Mouse (Mus musculus): ENCODE data around the gene Igfbpl1. TPM values are rescaled to one million over a fixed set of nuclear protein-coding genes. Genes with fewer than 3 reads are reported as not detected.

Gene Igfbpl1
- total RNA-seq, 2 experiments from 2014 or later, result 12.5 to 14.5 TPM

DNA sequence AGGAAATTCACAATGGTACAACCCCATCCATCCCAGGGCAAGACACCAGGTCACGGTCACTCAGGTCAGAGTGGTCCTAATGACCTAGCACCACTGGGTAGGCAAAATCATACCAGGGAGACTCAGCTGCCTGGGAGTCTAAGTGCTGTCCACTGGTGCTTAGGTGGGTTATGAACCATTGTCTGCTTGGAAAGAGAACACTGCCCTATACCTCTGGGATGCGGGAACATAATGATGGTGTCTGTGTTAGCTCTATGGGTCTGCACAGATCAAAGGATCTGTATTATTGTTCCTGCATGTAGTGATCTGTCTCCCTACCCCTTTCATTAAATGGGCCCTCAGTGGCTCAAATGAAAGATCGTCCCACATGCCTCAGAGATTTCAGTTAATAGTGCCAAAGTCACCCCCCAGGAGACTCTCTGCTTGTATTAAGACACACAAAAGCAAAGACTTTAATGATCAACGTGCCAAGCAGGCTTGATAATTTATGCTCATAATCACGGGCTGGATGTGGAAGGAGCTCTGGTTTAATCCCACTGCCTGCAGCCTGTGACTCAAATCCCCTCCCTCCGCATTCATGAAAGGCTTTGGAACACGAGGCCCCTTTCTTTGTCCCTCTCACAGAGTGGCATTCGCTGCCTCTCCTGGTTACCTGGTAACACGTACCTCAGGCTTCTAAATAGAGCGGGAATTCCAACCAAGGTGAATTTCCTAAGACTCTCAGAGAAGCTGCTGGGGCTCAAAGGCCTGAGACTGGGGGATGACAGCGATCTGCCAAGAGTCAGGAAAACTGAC lies 3.7 kb downstream of the Igfbpl1 start:
- DNase-seq (ENCODE audit: extremely low spot score in 1 of 2, low spot score in 1 of 2), result no peak

DNA sequence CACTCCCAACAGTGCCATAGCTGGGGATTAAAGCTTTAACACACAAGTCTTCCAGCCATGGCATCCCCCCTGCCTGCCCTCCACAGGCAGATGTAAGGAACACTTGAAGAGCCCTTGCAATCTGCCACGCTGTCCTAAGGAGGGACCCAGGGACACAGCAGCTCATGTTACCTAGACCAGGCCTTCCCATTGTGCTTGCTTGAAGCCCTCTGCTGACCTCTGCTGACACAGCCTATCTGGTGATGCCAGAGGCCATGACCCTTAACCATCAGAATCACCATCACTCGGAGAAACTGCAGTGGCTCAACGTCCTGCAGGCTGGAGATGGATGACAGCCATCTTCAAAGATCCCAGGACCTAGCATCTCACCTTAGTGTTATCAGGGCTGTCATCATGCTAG lies 4.7 kb downstream of the Igfbpl1 start:
- no peak for DNase-seq (ENCODE audit: extremely low spot score in 1 of 2, low spot score in 1 of 2)

DNA sequence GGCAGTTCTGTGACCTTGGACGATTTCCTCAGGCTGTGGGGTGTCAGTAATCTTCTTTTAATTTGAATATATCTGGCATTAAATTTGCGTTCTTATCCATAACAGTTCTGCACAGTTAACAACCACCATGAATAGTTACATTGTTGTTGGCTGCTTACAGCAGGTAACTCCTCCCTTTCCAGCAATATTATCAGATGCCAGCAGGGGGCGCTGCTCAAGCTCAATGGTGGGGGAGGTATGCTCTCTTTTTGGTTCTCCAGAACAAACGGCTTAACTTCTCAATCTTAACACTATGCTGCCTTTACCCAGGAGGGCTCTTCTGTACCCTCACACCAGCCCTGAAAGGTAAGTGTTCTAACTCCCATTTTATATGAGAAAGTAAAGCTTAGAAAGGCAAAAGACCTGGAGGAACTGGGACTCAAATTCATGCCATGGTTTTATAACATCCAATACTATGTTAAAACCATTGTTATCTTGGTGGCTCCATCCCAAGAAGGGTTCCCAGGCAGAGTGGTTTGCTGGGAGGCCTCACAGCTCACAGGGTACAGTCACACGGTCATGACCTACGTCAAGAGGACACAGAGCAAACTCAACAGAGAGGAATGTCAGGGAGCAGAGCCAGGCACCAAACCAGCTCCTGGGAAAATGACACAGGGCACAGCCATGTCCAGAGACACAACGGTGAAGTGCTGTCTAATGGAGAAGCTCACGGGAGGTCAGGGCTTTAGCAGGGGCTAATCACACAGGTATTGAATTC lies 6.5 kb downstream of the Igfbpl1 start:
- DNase-seq (ENCODE audit: extremely low spot score in 1 of 2, low spot score in 1 of 2), result peak; percentile 73 to 89

DNA sequence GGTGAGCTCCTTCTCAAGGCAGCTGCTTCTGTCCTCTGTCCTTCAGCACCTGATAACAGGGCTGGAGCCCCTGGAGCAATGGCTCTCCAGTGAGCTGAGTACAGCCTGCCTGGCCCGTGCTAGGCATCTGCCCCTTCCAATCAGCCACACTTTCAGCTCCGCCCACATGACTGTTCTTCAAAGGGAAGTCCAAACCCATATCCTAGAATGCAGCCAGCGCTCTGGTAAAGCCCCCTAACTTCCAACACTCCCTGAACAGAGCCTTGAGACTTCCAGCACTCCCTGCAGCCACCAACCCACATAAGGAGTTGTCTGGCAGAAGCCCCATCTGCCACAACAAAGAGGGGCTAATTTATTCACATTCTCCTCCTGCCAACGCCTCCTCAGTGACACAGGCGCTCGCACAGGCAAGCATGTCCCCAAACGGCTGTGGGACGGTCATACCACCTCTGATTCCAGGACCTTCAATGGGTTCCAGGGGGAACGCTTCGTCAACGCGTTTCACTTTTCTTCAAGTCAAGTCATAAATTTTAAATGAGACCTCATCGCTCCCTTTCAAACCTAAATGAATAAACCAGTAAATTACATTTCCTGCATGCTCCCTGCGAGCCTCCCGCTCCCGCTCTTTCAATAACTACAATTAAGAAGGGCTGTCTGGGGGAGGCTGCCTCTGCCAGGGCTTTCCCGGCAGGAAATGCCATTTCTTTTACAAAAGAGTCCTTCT lies 7.4 kb downstream of the Igfbpl1 start:
- DNase-seq (ENCODE audit: extremely low spot score in 1 of 2, low spot score in 1 of 2), result no peak

DNA sequence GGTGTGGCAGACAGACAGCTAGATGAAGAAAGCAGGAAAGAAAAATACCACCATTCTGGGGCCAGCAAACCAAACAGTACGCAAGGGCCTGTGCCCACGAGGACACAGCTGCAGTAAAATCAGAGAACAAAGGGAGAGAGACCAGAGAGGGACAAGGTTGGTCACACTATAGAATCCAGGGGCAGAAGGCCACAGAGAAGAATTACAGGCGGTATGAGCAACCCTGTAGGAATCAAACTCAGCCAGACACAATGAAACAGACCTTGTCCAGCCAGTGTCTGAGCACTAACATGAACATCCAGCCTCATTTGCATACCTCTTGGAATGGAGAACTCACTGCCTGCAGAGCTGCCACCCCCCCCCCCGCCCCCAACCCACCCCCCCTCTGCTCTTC lies 7.9 kb downstream of the Igfbpl1 start:
- no peak for DNase-seq (ENCODE audit: extremely low spot score in 1 of 2, low spot score in 1 of 2)

DNA sequence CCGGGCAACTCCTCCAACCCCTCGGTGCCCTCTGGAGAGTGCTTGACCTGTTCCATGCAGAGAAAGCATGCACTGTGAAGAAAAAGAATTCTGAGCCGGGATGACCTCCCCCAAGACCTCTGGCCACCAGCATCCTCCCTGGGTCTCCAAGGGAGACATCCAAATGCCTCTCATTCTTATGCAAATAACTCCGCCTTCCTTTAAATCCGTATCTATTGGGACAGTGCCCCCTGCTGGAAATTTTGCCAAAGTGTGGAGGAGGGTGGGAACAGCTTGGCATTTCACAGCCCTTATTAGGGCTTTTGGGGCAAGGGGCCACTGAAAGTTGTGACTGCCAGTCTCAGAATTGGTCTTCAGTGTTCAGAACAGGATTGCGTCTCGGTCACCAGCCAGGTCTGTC lies 11.2 kb downstream of the Igfbpl1 start:
- peak; percentile 49 to 73 for DNase-seq (ENCODE audit: extremely low spot score in 1 of 2, low spot score in 1 of 2)

DNA sequence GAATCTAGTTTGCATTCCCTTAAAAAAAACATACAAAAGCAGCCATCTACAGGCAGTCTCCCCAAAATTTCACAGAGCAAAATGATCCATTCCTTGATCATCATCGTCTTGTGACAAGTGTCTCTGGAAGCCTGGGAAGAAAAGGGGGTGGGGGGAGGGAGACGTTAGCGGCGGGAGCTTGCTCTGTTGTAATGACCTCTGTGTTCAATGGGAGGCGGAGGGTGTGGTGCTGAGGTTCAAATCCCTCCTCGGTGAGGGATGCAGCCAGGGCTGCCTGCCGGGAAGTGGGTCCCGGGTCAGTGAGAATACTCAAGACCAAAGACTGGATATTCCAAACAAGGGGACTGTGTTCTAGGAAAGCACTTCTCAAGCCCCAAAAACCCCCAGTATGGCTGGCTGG lies 15.5 kb downstream of the Igfbpl1 start:
- DNase-seq (ENCODE audit: extremely low spot score in 1 of 2, low spot score in 1 of 2), result no peak

DNA sequence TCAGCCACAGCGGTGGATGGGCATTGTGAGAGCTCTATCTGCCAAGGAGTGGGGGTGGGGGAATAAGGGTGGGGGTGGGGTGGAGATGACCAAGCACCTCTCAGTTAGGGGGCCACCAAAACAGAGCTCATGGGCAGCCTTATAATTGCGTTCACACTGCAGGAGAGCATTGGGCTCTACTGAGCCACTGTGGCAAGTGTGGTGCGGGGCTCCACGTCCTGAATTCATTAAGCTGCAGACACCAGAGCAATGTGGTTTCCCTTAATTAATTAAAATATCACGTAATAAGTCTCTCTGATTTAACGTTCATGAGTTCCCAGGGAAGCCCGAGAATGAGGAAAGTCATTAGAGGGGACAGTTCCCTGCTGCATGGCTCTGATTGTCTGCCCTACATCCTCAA lies 18.7 kb downstream of the Igfbpl1 start:
- DNase-seq (ENCODE audit: extremely low spot score in 1 of 2, low spot score in 1 of 2), result no peak

DNA sequence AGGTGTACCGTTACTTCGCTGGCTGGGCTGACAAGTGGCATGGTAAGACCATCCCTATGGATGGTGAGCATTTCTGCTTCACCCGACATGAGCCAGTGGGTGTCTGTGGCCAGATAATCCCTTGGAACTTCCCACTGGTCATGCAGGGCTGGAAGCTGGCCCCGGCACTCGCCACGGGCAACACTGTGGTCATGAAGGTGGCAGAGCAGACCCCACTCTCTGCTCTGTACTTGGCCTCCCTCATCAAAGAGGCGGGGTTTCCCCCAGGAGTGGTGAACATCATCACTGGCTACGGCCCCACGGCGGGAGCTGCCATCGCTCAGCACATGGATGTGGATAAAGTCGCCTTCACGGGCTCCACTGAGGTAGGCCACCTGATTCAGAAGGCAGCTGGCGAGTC lies 23.8 kb downstream of the Igfbpl1 start:
- DNase-seq (ENCODE audit: extremely low spot score in 1 of 2, low spot score in 1 of 2), result no peak

DNA sequence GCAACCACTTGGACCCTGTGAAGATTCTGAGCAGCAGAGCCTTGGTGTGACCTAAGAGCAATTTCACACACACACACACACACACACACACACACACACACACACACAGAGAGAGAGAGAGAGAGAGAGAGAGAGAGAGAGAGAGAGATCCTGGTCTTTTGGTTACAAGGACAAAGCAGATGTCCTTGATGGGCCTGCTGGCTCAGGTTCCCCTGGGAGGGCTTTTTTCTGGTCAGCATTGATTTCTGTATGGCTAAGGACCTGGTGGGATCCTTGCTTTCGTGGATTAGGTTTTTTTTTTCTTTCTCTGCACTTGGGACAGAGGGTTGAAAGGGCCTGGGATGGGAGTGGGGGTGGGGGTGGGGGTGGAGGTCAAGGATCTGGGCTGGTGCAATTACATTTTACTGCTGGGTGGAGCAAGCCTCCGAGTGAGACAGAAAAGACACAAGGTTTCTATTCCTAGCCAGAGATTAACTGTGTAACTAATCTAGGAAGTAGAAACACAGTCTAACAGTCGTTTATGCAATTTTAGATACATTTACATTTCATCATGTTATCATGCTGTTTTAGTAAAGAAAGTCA lies 26.7 kb downstream of the Igfbpl1 start:
- no peak for DNase-seq (ENCODE audit: extremely low spot score in 1 of 2, low spot score in 1 of 2)

DNA sequence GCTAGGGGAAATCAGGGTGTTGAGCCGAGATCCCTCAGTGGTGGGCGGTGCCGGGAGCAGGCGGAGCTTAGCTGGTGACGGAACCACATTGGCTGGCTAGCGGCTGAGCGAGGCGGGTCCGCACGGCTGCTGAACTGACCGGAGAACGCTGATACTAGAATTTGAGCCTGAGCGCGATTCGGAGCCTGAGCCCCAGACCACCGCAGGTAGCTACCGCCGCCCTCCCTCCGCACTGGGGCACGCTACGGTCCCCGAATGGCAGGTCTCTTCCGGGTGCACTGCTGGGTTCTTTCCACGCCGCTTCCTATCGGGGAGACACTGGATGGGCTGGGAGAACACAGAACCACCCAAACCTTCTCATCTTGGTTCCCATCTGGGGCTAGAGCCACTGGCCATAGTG lies 27.8 kb downstream of the Igfbpl1 start, which contains the start of gene Aldh1b1:
Aldh1b1 (plus strand) TSS at position 59 of the 400 bp plus-strand sequence.
- peak; percentile 49 to 66 for DNase-seq (ENCODE audit: extremely low spot score in 1 of 2, low spot score in 1 of 2)

DNA sequence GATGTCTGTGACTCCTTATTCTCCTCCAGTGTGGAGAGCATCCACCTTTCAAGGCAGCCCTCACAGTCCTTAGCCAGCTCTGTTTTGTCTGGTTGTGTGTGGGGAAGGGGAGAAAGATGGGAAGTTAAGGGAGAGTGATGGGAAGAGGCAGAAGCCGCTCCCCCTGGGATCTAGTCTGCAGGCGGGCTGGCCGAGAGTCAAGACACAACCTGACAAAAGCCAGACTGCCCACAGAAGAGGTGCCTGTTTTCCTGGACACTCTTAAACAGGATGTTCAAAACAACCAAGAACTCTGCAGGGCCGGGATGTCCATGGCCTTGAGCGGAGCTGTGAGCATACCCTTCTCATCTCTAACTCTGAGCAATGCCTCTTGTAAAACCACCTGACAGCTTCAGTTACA lies 30.0 kb downstream of the Igfbpl1 start:
- no peak for DNase-seq (ENCODE audit: extremely low spot score in 1 of 2, low spot score in 1 of 2)

DNA sequence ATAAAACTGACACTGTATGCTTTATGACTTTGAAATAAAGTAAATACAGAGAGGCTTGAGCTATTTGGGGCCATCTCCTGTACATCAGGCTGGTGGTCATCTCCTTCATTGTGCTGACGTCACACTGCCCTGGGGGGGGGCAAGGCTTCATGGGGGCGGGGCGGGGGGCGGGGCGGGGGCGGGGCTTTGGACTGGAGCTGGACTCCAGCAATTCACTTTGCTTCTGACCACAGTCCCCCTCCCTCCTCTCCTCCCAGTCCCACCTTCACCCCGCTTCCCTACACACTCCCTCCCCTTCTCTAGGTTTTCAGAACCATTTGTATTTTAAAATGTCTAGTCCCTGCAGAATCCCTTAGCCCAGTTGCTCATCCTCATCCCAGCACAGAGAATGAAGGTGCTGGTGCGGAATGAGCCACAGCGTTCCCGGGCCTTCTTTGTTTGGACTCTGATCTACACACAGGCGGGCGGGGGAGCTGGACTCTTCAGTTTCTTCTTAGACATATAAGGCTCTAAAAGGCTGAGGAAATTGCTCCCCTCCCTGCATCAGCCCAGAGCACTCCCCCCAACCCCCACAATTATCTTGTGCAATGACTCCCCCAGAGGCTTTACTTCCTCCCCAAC lies 31.4 kb downstream of the Igfbpl1 start:
- no peak for DNase-seq (ENCODE audit: extremely low spot score in 1 of 2, low spot score in 1 of 2)

DNA sequence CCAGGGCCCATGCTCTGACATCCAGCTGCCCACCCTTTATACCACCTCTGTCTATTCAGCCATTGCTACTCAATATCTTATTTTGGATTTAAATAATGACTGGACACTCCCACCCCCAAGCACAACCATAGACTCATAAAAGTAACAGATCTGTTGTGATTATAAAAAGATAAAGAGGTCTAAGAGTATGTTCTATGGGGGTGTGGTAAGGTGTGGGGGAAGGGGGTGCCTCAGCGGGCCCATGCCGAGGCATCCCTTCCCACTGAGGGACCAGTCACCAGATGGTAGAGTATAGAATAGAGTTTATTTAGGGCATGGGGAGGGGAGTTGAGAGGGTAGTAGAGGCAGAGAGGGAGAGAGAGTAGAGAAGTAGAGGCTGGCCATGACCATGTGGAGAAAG lies 36.7 kb downstream of the Igfbpl1 start:
- DNase-seq (ENCODE audit: extremely low spot score in 1 of 2, low spot score in 1 of 2), result no peak

DNA sequence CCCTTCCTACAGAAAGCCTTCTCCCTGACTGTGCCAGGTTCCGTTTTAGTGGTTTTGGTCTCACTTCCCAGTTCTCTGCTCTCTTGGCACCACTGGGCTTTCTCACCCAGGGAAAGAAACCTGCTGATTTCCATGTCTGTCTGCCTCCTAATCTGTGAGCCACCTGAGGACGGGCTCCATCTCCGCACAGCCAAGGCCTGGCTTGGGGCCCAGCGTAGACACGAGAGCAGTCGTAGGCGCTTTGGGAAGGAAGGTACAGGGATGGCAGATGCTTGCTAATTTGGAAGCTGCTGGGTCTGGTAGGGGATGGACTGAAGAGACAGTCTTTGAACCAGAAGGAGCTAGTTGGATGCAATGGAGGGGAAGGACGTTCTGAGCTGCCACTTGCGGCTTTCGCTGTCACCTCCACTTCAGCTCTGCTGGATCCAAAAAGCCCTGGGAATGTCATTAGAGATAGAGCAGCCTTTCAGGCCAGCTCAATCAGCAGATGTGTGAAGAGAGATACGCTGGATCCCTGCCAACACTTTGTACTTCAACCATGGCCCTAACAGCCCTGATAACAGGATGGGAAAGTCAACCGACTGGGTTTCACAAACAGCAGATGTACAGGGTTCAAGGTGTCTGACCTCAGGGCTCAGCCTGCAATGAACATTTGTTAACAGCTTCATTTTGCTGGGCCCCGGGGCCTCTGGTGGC lies 37.3 kb downstream of the Igfbpl1 start:
- DNase-seq (ENCODE audit: extremely low spot score in 1 of 2, low spot score in 1 of 2), result peak in 1 of 2 experiments; percentile 32

DNA sequence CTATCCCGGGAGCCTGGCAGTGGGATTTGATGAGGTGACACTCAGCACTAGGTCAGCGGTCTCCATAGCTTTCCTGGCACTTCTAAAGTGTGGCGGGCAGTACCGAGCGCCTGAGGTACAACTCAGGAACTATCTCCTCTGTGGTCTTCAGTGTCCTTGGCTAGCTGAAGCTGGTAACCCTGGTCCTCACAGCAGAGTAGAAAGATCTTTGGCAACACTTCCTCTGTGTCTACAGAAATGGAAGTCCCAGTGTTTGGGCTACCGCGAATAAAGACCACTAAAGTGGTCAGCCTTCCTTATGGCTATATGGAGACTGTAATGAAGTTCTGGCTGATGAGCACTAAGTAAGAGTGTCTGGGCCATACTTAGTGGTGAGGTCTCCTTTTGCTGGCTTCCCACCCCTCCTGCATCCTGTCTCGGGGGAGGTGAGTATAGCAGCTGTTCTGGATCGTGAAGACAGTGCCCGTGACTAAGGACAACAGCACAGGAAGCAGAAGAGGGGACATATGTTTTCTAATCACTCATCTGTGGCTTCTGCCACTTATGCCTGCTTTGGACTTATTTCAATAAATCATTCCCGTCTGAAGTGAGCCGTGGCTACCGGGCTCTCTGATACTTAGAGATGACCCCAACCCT lies 38.2 kb downstream of the Igfbpl1 start:
- no peak for DNase-seq (ENCODE audit: extremely low spot score in 1 of 2, low spot score in 1 of 2)

DNA sequence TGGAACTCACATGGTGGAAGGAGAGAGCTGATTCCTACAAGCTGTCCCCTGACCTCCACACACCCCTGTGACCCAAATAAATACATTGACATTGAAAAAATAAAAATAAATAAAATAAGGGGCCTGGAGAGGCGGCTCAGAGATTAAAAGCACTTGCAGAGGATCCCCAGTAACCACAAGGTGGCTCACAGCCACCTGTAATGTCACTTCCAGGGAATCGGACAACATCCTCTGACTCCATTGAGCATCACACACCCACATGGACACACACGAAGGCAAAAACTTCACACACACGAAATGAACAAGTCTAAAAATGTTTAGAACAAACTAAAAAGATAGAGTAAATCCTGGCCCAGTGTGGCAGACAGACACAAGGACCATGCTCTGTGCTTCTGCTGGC lies 40.0 kb downstream of the Igfbpl1 start:
- no peak for DNase-seq (ENCODE audit: extremely low spot score in 1 of 2, low spot score in 1 of 2)

DNA sequence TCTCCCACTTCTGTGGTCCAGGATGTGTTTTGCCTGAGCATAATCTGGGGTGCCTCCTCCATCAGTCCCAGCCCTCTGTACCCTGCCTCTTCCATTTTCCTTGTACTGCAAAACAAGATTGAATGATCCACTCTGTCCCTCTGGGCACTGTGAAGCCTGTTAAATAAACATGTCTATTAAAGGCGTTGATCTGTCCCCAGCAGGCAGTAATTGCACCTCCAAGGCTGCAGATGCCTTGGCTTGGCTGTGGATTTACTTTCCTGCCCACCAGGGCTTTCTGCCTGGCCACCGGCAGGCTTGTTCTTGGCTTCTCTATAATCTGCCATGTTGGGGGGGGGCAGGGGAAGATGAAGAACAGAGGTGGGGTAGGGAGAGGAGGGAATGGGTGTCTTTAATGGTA lies 40.8 kb downstream of the Igfbpl1 start:
- DNase-seq (ENCODE audit: extremely low spot score in 1 of 2, low spot score in 1 of 2), result no peak

DNA sequence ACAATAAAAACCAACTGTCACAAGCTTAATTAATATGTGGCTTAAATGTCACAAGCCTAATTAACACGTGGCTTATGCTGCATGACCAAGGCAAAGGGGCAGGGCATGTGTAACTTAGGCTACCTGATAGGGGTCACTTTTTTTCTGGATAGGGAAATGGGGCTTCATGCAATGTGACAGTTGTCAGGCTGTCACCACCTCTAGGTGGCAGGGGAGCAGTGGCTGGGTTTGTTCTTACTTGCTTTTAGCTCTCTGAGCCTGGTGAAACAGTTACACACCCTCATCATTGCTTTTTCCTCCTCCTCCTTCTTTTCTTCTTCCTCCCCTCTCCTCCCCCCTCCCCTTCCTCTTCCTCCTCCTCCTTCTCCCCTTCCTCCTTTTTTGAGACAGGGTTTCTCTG lies 43.1 kb downstream of the Igfbpl1 start:
- DNase-seq (ENCODE audit: extremely low spot score in 1 of 2, low spot score in 1 of 2), result no peak
